Mouse (Mus musculus) neutrophil, adult 83 days (primary cell): ENCODE measurements around the gene Slc5a3. TPM values are rescaled to one million over a fixed set of nuclear protein-coding genes. Genes with fewer than 3 reads are reported as not detected.

ENCODE experiments used
- total RNA-seq, 2 experiments: library from RNA; stranded (reverse); gene quantifications; one replicate each; pipeline ENCODE4 v1.2.4; 2023

The Slc5a3 gene
- total RNA-seq = 1 to 10 TPM in 1 of 2 experiments, under 1 TPM in 1; 0.62 to 1.0 TPM

DNA sequence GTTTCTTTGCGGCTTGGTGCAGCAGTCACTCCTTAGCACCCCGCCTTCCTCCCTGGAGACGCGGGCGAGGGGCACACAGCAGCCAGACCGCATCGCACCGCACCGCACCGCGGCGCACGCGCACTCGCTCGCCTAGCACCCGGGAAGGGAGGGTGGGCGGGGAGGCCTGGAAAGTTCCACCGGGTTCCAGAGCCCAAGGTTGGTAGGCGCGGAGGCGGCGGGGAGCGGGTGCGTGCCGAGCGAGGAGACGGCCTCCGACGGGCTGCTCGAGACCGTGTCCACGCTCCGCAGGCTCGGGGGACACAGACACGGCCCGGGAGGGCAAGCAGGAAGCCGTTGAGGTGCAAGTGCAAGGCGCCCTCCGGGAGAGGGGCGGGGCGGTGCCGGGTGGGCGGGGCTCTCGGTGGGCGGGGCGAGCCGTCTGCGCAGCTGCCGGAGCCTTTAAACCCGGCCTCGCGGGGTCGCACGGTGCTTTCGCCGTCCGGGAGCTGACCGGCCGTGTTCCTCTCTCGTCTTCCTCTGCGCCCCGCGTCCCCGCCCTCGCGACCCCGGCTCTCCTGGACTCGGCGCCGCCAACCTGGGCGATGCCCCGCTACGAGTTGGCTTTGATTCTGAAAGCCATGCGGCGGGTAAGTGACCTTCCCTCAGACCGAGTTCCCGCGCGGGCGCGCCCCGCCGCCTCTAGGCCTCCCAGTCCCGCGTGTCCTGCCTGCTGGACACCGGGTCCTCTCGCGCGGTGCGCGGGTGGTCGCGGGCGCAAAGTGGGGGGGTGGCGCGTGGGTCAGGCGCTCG lies at the start of gene Slc5a3, which contains the start of the genes Mrps6 and Gm49711:
TSS of gene Slc5a3 (plus strand) at position 471 of the 792 bp plus-strand sequence.
TSS of gene Mrps6 (plus strand) at position 419 of the 792 bp plus-strand sequence.
TSS of gene Gm49711 (plus strand) at position 465 of the 792 bp plus-strand sequence.

Other genes starting within 250 kb of the Slc5a3 start
- 1 to 10 TPM; 1.9 to 4.7 TPM for gene Mrps6, start 52 bp upstream of the Slc5a3 start, total RNA-seq
- gene Gm49711, start within 50 bp of the Slc5a3 start, total RNA-seq = not detected
- gene Kcne2, start 234.1 kb downstream of the Slc5a3 start, total RNA-seq = not detected
- 10 to 100 TPM; 17.0 to 18.1 TPM for gene Smim11, start 243.0 kb downstream of the Slc5a3 start, total RNA-seq